Mouse (Mus musculus) thymus, postnatal 36 days (tissue): ENCODE data around the gene S1pr3.
A peak's percentile ranks its signal among the peaks of the same experiment; 100 is the strongest.

ENCODE experiments used
- DNase-seq, 2 experiments: peaks; one replicate each; pipeline ENCODE4 v3.0.0; 2022; ENCODE audit warnings: mixed read lengths in 2 of 2

Gene S1pr3

DNA sequence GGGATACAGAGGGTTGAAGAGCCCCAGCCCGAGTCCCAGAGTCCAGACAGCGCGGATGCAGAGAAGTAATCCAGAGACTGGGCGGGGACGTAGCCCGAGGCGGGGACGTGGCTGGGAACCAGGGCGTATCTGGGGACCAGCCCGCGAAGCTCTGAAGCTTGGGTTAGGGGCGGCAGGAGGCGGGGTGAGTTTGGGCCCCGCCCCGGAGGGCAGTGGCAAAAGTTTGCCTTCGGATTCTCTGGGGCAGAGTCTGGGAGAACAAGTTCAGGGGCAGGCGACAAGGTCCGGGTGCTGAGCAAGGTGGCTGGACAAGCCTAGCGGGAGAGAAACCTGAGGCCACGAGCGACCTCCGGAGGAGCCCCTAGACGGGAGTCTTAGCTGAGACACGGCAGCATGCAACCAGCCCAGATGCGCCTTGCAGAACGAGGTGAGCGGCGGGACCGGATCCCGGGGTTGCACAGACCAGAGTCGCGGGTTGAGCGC is at the start of gene S1pr3:
Gene S1pr3 (plus strand): TSS at position 121 of the 483 bp plus-strand sequence.
- peak; percentile 8 to 11 for DNase-seq

DNA sequence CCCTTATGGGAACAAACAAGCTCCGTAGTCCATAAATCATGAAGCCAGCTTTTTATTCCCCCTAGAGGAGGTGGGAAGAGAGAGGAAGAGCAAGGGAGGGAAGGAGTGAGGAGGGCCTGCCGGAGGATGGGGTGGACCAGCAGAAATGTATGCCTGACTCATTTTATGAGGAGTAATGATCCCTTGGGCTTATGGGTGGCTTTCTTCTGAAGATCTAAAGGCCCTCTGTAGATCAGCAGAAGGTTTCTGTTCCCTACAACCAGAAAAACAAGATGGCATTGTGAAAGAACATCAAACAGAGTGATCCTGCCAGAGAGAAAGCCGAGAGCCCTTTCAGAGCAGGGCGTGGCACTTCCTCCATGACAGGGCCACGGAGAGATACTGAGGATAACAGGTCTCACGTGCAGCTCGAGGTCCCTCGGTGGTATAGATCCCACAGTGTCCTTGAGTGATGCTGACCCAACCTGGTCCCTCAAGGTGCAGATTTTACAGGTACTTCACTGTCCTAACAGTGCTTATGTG is 47.9 kb upstream of the S1pr3 start:
- DNase-seq: no peak

DNA sequence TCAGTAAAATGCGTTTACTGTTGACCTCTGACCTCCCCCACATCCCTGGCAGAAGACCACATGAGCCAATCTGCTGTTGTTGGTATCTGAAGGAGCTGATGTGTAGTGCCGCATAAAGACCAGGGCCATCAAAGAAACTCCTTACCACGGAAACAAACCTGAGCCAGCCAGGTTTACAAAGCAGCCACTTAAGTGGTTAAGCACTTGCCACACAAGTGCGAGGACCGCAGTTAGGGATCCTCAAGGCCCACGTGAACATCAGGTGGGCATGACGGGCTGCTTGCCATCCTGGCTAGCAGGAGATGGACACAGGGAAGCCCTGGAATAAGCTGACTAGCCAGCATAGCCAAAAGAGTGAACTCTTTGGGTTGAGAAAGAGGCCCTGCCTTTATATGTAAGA is 45.0 kb upstream of the S1pr3 start:
- DNase-seq: no peak

DNA sequence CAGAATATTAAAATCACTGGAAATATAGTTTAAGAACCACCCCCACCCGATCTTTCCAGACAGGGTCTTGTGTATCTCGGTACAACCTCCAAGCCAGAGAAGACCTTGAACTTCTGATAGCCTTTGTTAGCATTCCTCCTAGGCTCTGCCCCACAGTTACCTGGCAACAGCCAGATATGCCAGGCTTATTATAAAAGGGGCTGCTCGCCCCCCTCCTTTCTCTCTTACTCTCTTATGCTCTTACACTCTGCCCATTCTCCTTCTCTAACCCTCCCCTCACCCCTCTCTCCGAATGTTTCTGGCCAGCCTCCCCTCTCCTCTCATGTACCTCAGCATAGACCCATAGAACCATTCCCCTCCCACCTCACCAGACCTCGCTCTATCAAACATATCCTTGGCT is 44.5 kb upstream of the S1pr3 start:
- DNase-seq: no peak

DNA sequence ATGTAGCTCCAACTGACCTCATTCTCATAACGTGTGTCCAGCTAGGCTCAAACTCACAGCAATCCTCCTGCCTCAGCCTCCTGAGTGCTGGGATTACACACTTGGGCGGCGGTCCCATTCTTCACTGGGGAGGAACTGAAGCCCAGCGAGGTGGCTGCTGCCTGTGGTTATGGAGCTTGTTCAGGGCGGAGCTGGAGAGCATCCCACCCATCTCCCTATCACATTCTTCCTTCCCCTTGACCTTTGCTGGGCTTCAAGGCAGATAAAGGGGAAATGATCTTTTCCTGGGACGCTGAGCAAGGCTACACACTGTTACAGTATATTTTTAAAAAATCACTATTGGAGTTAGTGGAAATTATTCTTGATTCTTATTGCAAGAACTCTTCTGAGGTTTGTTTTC is 43.2 kb upstream of the S1pr3 start:
- no peak for DNase-seq

DNA sequence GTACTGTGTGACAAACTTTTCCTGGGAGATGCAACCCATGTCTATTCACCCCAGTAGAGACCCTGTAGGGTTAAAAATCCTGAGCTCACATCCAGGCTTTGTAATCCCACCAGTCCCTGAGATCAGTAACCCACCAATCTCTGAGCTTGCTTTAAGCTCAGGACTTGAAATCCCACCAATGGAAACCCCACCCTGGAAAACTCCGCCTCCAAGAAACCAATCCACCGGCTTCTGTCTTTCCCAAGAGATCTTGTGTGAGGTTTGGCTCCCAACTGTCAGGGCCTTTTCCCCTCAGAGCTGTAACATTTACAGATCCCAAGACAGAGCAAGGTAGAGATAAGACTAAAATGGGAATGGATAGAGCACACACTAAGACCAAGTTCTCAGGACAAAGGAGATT is 40.1 kb upstream of the S1pr3 start:
- no peak for DNase-seq

DNA sequence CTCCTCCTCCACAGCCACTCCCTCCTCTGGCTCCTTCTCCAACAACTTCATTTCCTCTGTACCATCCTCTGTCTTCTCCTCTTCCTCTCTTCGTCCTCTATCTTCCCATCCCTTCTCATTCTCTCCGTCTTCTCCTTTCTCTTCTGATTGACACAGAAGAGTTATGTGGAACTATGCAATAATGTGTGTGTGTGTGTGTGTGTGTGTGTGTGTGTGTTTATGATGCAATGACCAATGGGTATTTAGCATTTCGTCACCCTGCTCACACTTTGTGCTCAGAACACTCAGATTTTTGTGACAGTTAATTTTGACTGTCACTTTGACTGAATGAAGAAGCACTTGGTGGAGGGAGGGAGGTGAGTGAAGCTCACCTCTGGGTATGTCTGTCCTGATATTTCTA is 39.1 kb upstream of the S1pr3 start:
- DNase-seq: no peak

DNA sequence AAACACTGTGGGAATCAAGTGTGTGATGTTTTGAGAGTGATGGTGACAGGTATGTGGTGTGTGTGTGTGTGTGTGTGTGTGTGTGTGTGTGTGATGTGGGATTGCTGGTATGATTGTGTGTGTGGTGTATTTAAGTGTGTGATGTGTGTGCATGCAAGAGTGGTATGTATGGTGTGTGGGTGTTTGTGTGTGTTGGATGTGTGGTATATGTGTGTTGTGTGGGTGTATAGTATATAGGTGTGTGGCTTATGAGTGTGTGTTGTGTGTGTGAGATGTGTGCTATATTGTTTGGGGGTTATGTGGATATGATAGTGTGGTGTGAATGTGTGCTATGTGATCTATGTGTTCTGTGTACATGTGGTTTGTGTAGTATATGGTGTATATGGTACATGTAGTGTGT is 35.4 kb upstream of the S1pr3 start:
- no peak for DNase-seq

DNA sequence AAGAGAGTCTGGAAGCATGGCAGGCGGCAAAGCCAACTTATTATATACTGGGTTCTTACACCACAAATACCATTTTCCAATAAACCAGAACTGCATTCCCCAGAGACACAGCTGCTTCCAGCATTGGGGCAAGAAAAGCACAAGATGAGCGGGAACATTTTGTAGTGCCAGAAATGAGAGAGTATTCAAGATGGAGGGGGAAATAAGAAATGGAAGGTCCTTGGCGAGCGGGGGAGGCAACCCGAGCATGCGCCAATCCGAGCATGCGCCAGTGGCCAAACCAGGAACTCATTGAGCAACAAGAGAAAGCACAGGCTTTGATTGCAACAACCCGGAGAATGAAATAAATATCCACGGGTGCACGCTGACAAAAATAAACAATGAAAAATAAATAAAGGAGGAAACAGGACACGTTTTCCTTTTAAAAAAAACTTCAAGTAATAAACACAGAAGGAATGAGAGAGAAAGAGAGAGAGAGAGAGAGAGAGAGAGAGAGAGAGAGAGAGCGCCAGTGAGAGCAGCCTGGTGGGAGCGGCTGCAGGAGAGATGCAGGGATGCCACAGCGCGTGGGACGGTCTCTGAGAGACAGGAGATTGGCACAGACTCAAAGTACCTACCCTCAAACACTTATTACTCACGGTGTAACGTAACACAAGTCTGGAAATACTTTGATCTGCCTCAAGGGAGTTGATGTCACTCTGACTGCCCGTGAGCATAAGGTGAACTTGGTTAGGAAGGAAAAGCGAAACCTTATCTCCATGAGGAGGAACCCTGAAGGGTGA is 34.2 kb upstream of the S1pr3 start:
- no peak for DNase-seq

DNA sequence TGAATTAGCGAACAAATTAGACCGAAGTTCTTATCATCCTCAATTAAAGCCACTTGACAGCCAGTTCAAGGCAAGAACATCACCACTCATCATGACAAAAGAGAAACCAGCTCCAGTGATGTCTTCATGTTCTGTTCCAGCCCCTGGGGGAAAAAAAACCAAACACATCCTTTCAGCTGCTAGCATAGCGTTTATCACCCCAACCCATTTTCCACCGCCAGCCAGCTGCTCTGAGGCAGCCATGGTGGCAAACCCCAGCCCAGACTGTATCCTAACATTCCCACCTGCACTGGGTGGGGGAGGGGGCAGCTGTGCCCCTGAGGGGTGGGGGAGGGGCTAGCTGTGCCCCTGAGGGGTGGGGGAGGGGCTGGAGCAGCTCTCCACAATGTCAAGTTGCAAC is 30.3 kb upstream of the S1pr3 start:
- no peak for DNase-seq

DNA sequence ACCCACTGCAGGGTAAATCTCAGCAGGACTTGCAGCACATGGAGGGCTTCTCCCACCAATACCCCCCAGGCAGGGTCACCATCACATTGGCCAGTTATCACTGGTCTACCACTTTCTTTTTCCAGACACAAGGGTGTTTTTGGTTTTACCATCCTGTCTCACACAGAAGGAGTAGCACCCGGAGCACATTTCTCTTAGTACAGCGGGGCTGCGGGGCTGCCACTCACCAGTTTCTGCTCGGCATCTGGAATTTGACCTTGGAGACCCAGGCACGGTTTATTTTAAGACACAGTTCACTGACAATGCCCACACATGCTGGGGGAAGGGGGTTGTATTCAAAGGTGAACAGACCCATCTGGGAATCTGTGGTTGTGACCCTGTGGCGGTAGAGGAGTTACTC is 28.8 kb upstream of the S1pr3 start:
- DNase-seq: no peak

DNA sequence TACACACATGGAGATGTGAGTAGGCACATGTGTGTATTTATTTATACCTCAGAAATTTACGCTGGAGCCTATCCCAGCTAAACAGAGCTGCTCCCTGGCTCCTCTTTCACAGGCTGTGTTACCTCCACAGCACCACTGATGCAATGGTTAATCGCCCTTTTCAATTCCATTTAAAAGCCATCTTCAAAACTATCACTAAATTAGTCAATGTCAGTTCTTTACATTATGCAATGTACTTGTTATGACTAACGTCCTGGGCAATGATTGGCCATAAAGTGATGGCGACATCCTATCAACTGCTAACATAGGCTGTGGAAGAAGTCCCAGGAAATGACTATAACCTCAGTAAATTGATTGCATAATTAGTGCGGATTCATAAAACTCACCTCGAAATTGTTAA is 26.9 kb upstream of the S1pr3 start:
- DNase-seq: no peak

DNA sequence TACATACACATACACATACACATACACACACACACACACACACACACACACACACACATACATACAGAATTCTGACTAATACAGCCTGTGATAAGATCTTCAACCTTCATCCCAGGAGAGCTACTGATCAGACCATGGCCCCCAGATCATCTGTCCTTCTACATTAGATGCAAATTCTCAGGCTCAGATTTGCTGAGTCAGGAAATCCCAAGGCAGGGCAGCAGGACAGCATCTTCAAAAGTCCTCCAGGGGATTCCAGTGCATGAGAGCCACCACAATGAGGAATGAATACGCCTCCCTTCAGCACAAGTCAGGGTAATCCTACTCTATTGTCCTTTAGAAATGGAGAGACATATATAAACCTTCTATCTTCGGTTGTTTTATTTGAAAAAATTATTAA is 23.5 kb upstream of the S1pr3 start:
- DNase-seq: no peak

DNA sequence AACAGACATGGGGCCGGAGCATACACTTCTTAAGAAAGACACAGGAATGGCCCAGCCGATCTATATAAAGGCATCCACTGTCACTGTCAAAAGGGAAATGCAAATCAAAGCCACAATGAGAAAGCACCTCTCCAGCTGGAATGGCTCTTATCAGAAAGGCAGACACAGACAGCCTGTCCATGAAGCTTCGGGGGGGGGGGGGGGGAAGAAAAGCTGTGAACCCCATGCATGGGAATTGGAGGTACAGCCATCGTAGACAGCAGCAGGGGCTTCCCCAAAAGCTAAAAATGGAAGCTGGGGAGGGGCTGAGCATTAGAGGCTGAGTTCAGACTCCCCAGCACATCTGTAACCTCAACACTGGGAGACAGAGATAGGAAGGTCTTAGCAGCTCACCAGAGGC is 20.5 kb upstream of the S1pr3 start:
- no peak for DNase-seq

DNA sequence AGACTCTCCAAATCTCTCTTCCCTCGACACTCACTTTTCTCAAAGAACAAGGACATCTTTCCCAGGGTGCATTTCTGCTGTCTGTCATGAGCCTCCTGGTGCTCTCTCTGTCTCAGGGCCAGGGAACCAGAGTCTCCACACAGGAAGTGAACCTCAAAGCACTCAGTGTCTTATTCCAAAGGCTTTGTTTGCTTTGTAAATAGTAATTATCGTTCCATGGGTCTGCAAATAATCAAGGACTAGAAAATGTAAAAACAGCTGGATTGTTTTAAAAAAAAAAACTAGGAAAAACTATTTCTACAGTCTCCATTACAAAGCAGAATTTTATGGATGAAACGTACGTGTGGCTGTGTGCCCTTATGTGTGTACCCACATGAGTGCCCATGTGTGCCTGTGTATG is 18.0 kb upstream of the S1pr3 start:
- no peak for DNase-seq

DNA sequence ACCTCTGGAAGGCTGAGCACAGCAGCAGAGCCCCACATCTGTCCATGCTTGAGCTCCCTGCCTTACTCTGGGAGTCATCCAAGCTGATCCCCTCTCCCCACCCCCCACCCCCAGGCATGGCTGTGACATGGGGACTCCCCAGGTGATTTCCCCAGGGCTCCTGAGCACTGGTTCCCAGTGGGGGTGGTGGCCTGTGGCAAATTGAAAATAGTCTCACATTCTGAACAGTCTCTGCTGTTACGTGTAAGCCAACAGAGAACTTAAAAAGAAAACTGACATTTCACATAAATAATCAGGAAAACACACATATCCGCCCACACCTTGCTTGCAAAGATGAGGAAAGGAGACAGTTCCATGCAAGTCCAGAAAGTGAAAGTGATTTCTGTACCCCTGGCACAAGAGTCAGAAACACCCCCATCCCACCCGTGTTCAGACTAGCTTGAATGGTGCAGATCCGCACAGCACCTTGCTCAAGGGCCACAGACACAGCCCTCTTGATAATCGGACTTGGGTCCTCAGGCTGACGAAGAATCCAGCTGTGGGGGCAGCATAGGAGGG is 17.0 kb upstream of the S1pr3 start:
- no peak for DNase-seq

DNA sequence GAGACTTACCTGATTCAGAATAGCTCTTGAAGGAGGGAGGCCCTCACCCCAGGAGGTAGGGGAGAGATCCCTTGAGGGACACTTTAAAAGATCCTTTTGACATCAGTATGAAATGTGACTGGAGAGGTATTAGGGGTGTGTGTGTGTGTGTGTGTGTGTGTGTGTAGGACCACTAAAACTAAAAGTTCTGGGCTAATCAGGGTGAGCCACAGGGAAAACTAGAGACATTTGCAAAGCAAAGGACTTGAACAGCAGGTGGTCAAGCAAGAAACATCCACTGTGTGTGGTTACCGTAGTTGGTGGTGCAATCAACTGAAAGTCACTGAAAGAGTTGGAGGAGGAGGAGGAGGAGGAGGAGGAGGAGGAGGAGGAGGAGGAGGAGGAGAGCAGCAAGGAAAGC is 16.2 kb upstream of the S1pr3 start:
- no peak for DNase-seq

DNA sequence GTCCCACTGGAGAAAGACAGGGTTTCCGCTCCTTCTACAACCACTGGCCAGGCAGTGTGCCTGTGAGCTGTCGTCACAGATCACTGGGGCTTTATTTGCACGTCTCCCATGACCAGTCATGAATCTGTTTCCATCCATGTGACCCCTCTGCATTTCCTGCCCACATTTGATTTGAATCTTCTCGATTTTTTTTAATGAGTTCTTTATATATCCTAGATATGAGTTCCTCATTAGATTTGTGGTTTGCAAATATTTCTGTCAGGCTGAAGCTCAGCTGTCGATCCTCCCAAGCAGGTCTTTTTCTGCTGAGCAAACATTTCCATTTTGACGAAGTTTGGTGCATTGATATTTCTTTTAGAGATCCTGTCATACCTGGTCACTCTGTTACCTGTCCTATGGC is 10.6 kb upstream of the S1pr3 start:
- no peak for DNase-seq

DNA sequence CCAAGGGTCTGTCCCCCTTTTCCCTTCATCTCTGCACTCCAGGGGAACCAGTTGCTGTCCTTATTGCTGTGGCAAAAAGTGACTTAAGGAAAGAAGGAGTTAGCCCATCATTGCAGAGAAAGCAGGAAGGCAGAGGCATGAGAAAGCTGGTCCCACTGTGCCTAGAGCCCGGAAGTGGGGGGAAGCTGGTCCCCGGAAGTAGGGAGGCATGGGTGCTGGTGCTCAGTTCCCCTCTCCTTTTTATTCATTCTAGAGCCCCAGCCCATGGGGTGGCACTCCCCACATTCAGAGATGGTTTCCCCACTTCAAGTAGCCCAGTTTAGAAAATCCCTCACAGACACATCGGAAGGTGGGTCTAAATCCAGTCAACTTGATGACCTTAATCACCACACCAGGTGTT is 8.9 kb upstream of the S1pr3 start:
- no peak for DNase-seq

DNA sequence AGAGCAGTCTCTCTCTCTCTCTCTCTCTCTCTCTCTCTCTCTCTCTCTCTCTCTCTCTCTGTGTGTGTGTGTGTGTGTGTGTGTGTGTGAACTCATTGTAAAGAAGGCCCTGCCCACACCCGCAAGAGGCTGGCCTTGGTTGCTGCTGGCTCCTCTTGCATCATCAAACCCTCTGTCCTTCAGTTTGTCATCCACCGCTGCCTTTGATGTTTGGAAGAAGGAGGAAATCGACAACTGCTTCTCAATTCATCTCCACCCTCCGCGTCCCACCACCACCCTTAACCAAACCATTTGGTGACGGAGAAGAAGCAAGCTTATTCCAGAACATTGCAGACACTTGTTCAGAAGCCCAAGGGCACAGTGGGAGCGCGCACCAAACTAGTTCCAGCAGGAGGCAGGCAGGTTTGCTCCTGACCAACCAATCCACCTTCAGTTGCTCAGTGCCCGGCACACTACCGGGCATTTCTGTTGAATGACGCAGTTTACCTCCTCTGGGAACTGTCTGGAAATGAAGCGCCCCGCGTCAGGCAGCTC is 8.2 kb upstream of the S1pr3 start:
- DNase-seq: peak; percentile 17 to 20

DNA sequence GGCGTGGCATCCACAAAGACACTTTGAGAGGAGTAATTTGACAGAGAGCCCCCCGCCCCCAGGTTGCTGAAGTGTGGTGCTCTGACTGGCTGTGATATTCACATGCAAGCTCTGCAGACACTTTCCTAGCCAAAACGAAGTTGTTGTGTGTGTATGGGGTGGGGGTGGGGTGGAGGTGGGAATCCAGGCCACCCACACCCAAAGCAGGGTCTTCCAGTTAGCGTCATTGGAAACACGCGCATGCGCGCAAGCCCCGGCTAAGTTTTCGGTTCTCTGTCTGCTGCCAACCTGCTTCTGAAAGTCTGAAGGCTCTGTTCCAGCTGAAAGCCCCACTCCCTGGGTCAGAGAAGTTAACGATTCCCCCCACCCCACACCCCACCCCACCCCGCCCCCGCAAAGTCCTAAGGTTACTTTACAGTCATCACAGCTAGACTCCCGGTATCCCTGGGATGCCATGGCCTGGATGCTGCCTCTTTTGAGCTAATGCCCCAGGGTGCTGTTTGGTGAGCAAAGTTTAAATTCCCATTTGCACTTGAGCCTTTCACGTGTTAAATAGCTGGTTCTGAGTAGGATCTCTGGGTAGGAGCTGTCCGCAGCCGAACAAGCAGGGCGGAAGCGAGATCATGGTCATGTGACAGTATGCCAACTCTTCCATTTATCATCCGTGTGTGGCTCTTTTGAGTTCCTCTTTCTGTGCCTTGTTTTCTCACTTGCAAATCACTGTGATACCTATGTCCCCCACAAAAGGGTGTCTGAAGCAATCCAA is 7.5 kb upstream of the S1pr3 start:
- peak; percentile 46 to 53 for DNase-seq

DNA sequence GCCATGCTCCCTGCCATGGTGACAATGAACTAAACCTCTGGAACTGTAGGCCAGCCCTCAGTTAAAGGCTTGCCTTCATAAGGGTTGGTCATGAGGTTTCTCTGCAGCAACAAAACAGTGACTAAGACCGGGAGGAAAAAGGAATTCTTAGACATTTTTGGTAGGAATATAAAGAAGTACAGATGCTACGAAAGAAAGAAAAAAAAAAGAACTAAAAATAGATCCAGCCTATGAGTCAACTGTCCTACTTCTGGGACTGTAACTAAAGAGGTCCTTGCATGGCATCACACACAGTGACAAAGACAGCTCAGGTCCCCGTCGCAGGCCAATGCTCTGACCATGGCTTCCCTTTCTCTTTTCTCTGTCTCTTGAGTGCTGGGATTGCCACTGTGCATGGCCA is 3.9 kb upstream of the S1pr3 start:
- DNase-seq: no peak

DNA sequence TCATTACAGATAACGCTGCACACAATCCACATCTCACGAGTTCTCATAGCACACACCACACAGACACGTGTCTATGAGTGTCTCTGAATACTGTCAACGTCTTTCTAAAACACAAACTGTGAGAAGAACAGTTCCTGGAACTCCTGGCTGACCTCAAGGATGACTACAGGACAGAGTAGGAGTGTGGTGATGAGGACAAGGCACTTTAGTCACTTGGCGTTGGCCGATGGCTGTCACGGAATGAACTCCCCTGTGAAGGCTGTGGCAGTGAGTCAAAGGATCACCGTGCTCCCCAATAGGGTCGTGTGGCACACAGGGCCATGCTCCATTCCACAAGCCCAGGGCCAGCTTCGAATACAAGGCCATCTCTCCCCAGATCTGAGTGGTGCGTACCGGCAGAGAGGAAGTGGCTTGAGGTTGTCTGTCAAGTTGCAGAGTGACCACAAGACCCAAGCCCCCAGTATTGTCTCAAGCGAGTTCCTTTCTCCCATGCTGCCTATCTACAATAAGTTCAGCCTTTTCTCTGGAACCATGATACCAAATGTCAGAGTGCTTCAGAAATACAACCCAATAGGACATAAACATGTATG is 2.6 kb upstream of the S1pr3 start:
- DNase-seq: no peak
